Mouse (Mus musculus): ENCODE data around the gene 4931428F04Rik. TPM values are rescaled to one million over a fixed set of nuclear protein-coding genes. Genes with fewer than 3 reads are reported as not detected.
A peak's percentile ranks its signal among the peaks of the same experiment; 100 is the strongest.

4931428F04Rik gene
- polyA plus RNA-seq, 1 experiment: 1.4 TPM

DNA sequence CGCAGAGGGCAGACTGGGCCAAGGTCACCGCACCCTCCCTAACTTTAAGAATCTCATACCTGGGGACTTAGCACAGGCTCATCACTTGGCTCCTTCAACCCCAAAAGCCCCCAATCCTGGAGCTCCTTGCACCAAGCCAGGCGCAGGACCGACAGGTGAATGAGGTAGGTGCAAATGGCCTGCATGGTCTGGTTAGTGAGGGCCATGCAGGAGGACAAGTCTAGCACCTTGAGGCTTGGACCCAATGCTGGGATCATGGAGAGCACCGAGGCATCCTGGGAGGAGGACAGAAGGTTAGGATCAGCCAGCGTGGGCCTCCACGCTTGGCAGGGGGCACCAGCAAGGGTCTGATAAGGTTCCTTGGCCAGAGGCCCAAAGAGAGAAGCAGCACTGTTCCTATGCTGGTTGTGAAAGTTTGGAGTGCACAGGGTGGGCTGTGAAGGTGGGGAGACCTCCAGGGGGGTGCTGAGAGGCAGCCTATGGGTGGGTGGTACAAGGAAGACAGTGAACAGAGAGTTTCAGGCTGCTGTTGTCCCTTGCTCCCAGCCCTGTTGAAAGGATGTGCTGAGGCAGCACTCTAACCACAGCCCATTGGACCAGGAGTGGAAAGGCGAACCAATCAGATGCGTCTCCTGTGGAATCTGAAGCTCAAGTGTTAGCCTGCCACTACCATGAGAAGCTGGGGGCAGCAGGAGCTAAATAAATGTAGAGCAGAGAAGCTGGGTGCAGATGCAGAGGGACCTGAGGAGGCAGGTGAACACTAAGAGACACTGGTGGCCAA lies 24.1 kb upstream of the 4931428F04Rik start:
- no peaks in the 10 kb centered on the region for H3K4me1 ChIP-seq (ENCODE audit: control insufficient read depth, insufficient read depth, insufficient read length, low read length)
- no peak overlapping the region for H3K27ac ChIP-seq (replicated peaks; ENCODE audit: low read depth, low read length)
- no peak overlapping the region for H3K4me3 ChIP-seq (ENCODE audit: insufficient read depth, low read depth, low read length)

DNA sequence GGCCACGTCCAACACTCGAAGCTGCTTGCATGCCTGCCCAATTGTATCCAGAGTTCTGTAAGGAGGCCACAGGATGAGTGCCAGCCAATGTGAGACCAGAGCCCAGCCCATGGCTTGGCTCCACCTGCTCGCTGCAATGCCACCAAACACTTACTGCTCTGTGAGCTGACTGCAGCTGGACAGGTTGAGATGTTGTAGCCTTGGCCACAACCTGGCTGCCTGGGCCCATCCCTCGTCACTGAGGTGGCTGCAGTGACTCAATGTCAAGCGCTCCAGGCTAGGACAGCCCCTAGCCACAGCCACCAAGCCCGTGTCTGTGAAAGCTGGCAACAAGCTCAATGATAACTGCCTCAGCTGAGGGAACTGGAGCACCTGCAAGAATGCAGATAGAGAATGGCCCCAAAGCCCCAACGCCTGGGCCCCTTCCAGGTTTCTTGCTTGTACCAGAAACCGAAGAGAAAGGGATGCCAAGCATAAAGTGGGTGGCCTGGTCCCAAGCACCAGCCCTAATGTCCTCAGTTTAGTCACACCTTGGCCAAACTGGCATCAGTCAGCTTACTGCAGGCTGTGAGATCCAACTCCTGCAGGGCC lies 23.3 kb upstream of the 4931428F04Rik start:
- Histone ChIP-seq H3K27ac (replicated peaks; ENCODE audit: low read depth, low read length) (no peak overlapping the region), H3K4me3 (ENCODE audit: insufficient read depth, low read depth, low read length) (no peak overlapping the region), H3K4me1 (ENCODE audit: control insufficient read depth, insufficient read depth, insufficient read length, low read length) (no peaks in the 10 kb centered on the region)

GRCm38 (mm10) chr8:105311718-105312117 lies 22.1 kb upstream of the 4931428F04Rik start:
- H3K4me3 ChIP-seq (ENCODE audit: insufficient read depth, low read depth, low read length): no peak overlapping the region
- no peak overlapping the region for H3K27ac ChIP-seq (replicated peaks; ENCODE audit: low read depth, low read length)
- no peaks in the 10 kb centered on the region for H3K4me1 ChIP-seq (ENCODE audit: control insufficient read depth, insufficient read depth, insufficient read length, low read length)

DNA sequence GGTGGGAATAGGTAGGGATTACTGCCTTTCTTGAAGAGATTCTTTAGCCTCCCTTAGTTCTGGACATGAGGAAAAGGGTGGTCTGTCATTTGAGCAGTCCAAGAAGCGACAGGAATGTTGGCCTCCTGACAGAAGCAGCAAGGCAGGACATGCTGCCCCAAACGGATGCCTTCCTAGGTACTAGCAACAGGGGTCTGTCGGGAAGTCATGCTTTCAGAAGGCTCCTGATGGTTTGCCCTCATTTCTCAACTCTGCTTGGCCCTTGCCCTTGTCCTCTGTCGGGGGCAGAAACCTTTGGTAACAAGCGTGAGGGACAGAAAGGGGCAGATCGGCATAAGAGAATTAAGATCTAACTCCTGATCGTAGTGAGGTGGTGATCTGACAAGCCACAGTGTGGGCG lies 20.5 kb upstream of the 4931428F04Rik start:
- no peak overlapping the region for H3K27ac ChIP-seq (replicated peaks; ENCODE audit: low read depth, low read length)
- H3K4me3 ChIP-seq (ENCODE audit: insufficient read depth, low read depth, low read length): no peak overlapping the region
- peaks cover 3% of the 10 kb centered on the region; the same call in 1 of the 2 replicates for H3K4me1 ChIP-seq (ENCODE audit: control insufficient read depth, insufficient read depth, insufficient read length, low read length)

GRCm38 (mm10) chr8:105309142-105309847 lies 19.6 kb upstream of the 4931428F04Rik start:
- no peak overlapping the region for H3K27ac ChIP-seq (replicated peaks; ENCODE audit: low read depth, low read length)
- no peak overlapping the region for H3K4me3 ChIP-seq (ENCODE audit: insufficient read depth, low read depth, low read length)
- peaks cover 5% of the 10 kb centered on the region; the same call in 1 of the 2 replicates for H3K4me1 ChIP-seq (ENCODE audit: control insufficient read depth, insufficient read depth, insufficient read length, low read length)

DNA sequence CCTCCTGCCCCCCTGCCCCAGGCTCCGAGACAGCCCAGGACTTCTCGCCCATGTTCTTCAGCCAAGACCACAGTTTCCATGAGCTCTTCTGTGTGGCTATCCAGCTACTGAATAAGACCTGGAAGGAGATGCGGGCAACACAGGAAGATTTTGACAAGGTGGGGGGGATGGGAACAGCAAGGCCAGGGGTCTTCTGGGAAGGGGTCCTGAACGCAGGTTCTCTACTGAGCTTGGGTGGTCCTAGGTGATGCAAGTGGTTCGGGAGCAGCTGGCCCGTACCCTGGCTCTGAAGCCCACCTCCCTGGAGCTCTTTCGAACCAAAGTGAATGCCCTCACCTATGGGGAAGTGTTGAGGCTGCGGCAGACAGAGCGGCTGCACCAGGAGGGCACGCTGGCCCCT lies 18.8 kb upstream of the 4931428F04Rik start:
- H3K4me1 ChIP-seq (ENCODE audit: control insufficient read depth, insufficient read depth, insufficient read length, low read length): peaks cover 5% of the 10 kb centered on the region; the same call in 1 of the 2 replicates
- no peak overlapping the region for H3K27ac ChIP-seq (replicated peaks; ENCODE audit: low read depth, low read length)
- no peak overlapping the region for H3K4me3 ChIP-seq (ENCODE audit: insufficient read depth, low read depth, low read length)

DNA sequence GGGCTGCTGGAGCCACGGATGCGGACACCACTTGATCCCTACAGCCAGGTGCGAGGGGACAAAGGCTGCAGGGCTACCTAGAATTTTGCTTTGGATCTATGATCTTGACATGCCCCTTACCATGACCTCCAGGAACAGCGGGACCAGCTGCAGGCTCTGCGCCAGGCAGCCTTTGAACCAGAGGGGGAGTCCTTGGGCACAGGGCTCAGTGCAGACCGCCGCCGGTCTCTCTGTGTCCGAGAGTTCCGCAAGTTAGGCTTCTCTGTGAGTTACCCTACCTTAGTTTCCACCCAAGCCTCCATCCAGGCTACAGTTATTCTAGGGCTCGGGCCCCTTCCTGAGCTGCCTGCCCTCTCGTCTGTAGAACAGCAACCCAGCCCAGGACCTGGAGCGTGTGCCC lies 18.0 kb upstream of the 4931428F04Rik start:
- no peak overlapping the region for H3K27ac ChIP-seq (replicated peaks; ENCODE audit: low read depth, low read length)
- H3K4me3 ChIP-seq (ENCODE audit: insufficient read depth, low read depth, low read length): no peak overlapping the region
- H3K4me1 ChIP-seq (ENCODE audit: control insufficient read depth, insufficient read depth, insufficient read length, low read length): peaks cover 5% of the 10 kb centered on the region; the same call in 1 of the 2 replicates

- no peak overlapping the region for H3K27ac ChIP-seq (replicated peaks; ENCODE audit: low read depth, low read length)
Measured at GRCm38 (mm10) chr8:105306146-105306691, 16.6 kb upstream of the 4931428F04Rik start.

DNA sequence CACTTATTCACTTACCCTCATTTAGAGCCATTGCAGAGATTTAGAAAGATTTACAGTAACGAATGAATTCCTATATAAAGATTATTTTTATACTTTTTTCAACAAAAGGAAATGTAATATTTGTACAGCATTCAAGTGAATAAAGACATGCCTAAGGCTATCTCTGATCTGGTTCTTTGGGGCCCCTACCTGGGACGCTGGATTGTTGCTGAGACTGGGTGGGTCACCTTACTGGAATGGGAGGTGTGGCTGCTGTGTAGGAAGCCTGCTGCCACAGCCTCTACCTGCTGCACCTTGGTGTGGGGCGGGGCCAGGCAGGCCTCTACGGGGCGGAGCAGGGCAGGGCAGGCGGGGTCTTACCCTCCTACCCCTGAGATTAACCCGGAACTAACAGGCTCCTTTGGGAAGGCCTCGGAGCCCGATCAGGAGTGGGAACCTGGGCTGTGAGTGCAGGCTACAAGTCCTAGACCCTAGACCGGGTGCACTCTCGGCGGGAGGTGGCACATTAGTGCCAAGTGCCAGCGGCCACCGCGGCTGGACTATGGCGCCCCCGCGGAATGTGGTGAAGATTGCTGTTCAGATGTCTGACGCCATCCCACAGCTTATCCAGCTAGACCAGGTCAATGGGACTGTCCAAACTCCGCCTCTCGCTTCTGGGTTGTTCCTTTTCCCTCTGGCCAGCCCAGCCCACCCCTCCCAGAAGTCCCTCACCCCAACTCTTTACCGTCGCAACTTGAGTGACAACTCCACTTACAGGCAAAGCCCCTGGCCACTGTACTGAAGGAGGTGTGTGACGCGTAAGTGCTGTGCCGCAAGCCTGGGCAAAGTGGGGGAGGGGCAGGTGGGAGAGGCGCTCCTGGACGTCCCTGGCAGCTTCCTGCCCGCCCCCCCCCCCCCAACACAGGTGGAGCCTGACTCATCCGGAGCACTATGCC lies 15.8 kb upstream of the 4931428F04Rik start, which contains the start of gene Elmo3:
Gene Elmo3 (plus strand): TSS at position 391 of the 935 bp plus-strand sequence.
- Histone ChIP-seq H3K4me3 (ENCODE audit: insufficient read depth, low read depth, low read length) (peak within 1 kb of the TSS; percentile 46), H3K4me1 (ENCODE audit: control insufficient read depth, insufficient read depth, insufficient read length, low read length) (peaks cover 5% of the 10 kb centered on the region; the same call in 1 of the 2 replicates), H3K27ac (replicated peaks; ENCODE audit: low read depth, low read length) (0 out of 2 replicates have a peak within 1 kb of the TSS, but pooled peaks have one; percentile 18)

More at GRCm38 (mm10) chr8:105306146-105306691, 16.6 kb upstream of the 4931428F04Rik start:
- H3K4me1 ChIP-seq (ENCODE audit: control insufficient read depth, insufficient read depth, insufficient read length, low read length): peaks cover 5% of the 10 kb centered on the region; the same call in 1 of the 2 replicates
- no peak overlapping the region for H3K4me3 ChIP-seq (ENCODE audit: insufficient read depth, low read depth, low read length)

- Histone ChIP-seq H3K4me1 (ENCODE audit: control insufficient read depth, insufficient read depth, insufficient read length, low read length) (peaks cover 5% of the 10 kb centered on the region; the same call in 1 of the 2 replicates), H3K4me3 (ENCODE audit: insufficient read depth, low read depth, low read length) (no peak overlapping the region), H3K27ac (replicated peaks; ENCODE audit: low read depth, low read length) (no peak overlapping the region)
Measured at GRCm38 (mm10) chr8:105304325-105305210, 14.9 kb upstream of the 4931428F04Rik start.

GRCm38 (mm10) chr8:105303874-105304273 lies 14.2 kb upstream of the 4931428F04Rik start:
- H3K27ac ChIP-seq (replicated peaks; ENCODE audit: low read depth, low read length): no peak overlapping the region
- no peak overlapping the region for H3K4me3 ChIP-seq (ENCODE audit: insufficient read depth, low read depth, low read length)
- peaks cover 5% of the 10 kb centered on the region; the same call in 1 of the 2 replicates for H3K4me1 ChIP-seq (ENCODE audit: control insufficient read depth, insufficient read depth, insufficient read length, low read length)

DNA sequence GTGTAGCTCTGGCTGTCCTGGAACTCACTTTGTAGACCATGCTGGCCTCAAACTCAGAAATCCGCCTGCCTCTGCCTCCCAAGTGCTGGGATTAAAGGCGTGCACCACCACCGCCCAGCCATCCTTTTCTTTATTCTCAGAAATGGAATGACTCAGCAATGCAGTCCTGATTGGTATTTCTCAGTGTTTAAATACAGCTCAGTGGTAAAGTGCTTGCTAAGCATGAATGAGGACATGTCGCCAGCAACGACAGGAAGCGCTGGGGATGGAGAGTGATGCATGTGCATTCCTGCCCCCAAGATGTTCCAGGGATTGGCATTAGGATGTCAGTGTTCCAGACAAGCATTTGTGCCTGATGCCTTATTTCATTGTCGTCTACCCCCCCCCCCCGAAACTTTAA lies 13.7 kb upstream of the 4931428F04Rik start:
- H3K27ac ChIP-seq (replicated peaks; ENCODE audit: low read depth, low read length): no peak overlapping the region
- no peak overlapping the region for H3K4me3 ChIP-seq (ENCODE audit: insufficient read depth, low read depth, low read length)
- peaks cover 8% of the 10 kb centered on the region; the same call in 1 of the 2 replicates for H3K4me1 ChIP-seq (ENCODE audit: control insufficient read depth, insufficient read depth, insufficient read length, low read length)

DNA sequence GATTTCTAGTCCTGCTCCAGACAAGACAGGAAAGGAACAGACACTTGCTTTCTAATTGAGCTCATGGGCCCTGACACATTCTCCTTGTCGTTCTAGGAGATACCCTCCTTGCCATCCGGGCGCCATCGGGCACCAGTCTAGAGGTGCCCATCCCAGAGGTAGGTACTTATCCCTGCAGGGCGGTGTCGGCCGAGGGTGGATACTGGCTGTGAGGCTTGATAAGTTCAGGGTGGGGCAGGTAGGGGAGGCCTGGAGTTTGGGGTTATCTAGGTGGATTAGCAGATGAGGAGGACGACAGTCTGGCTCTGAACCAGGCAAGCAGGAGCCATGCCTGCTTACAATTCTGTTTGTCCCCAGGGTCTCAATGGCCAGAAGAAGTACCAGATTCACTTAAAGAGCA lies 10.3 kb upstream of the 4931428F04Rik start:
- H3K4me1 ChIP-seq (ENCODE audit: control insufficient read depth, insufficient read depth, insufficient read length, low read length): peaks cover 5% of the 10 kb centered on the region; the same call in 1 of the 2 replicates
- H3K27ac ChIP-seq (replicated peaks; ENCODE audit: low read depth, low read length): no peak overlapping the region
- no peak overlapping the region for H3K4me3 ChIP-seq (ENCODE audit: insufficient read depth, low read depth, low read length)

Measured in brown adipose tissue, adult 24 weeks (tissue).